Mouse (Mus musculus): ENCODE measurements around the gene Tubb2a. TPM values are rescaled to one million over a fixed set of nuclear protein-coding genes. Genes with fewer than 3 reads are reported as not detected.

The Tubb2a gene
- total RNA-seq (2022), result 10 to 100 TPM; 21.4 to 34.1 (median 28.2) TPM

- peak; percentile 89 for DNase-seq
Measured at GRCm38 (mm10) chr13:34077492-34078271, at the start of gene Tubb2a. Gene Tubb2a, minus strand, starts transcription at chr13:34078007.

- no peak for DNase-seq
Measured at GRCm38 (mm10) chr13:34125711-34126110, 47.9 kb upstream of the Tubb2a start.

- no peak for DNase-seq
Measured at GRCm38 (mm10) chr13:34120536-34120935, 42.7 kb upstream of the Tubb2a start.

- no peak for DNase-seq
Measured at GRCm38 (mm10) chr13:34119406-34119805, 41.6 kb upstream of the Tubb2a start.

GRCm38 (mm10) chr13:34118816-34119215 lies 41.0 kb upstream of the Tubb2a start:
- DNase-seq, result no peak

GRCm38 (mm10) chr13:34116508-34116907 lies 38.7 kb upstream of the Tubb2a start:
- DNase-seq, result no peak

GRCm38 (mm10) chr13:34114654-34115053 lies 36.8 kb upstream of the Tubb2a start:
- no peak for DNase-seq

- DNase-seq, result no peak
Measured at GRCm38 (mm10) chr13:34113086-34113485, 35.3 kb upstream of the Tubb2a start.

GRCm38 (mm10) chr13:34112369-34113081 lies 34.7 kb upstream of the Tubb2a start:
- DNase-seq, result peak; percentile 64

GRCm38 (mm10) chr13:34111878-34112277 lies 34.1 kb upstream of the Tubb2a start:
- DNase-seq, result no peak

- no peak for DNase-seq
Measured at GRCm38 (mm10) chr13:34111019-34111418, 33.2 kb upstream of the Tubb2a start.

- DNase-seq, result no peak
Measured at GRCm38 (mm10) chr13:34109677-34110058, 31.9 kb upstream of the Tubb2a start.

GRCm38 (mm10) chr13:34109035-34109676 lies 31.3 kb upstream of the Tubb2a start:
- no peak for DNase-seq

- DNase-seq, result no peak
Measured at GRCm38 (mm10) chr13:34106999-34107398, 29.2 kb upstream of the Tubb2a start.

- DNase-seq, result no peak
Measured at GRCm38 (mm10) chr13:34106256-34106655, 28.4 kb upstream of the Tubb2a start.

- no peak for DNase-seq
Measured at GRCm38 (mm10) chr13:34105364-34105763, 27.6 kb upstream of the Tubb2a start.

GRCm38 (mm10) chr13:34101908-34102307 lies 24.1 kb upstream of the Tubb2a start:
- no peak for DNase-seq

GRCm38 (mm10) chr13:34101247-34101646 lies 23.4 kb upstream of the Tubb2a start:
- no peak for DNase-seq

- no peak for DNase-seq
Measured at GRCm38 (mm10) chr13:34100733-34101132, 22.9 kb upstream of the Tubb2a start.

- no peak for DNase-seq
Measured at GRCm38 (mm10) chr13:34097086-34097485, 19.3 kb upstream of the Tubb2a start.

GRCm38 (mm10) chr13:34096455-34096854 lies 18.6 kb upstream of the Tubb2a start:
- DNase-seq, result no peak

- DNase-seq, result no peak
Measured at GRCm38 (mm10) chr13:34095542-34096435, 18.0 kb upstream of the Tubb2a start.
